Mouse (Mus musculus) C2C12 (cell line): ENCODE measurements around the gene Phtf2.

ENCODE experiments used
- CTCF ChIP-seq: IDR thresholded peaks from one replicate; pipeline ENCODE4 v1.5.1; 2011; ENCODE audit not compliant: control insufficient read depth, insufficient read depth, insufficient read length
- MAX ChIP-seq: IDR thresholded peaks from one replicate; pipeline ENCODE4 v1.6.1; 2011; ENCODE audit warnings: mild to moderate bottlenecking, control low read depth
- MYOD1 ChIP-seq: IDR thresholded peaks from one replicate; pipeline ENCODE4 v1.6.1; 2011; ENCODE audit warnings: low read depth; ENCODE audit not compliant: control insufficient read depth, insufficient read length
- MYOG ChIP-seq: IDR thresholded peaks from one replicate; pipeline ENCODE4 v1.6.1; 2011; ENCODE audit not compliant: control insufficient read depth, insufficient read length; ENCODE audit errors: extremely low read depth

DNA sequence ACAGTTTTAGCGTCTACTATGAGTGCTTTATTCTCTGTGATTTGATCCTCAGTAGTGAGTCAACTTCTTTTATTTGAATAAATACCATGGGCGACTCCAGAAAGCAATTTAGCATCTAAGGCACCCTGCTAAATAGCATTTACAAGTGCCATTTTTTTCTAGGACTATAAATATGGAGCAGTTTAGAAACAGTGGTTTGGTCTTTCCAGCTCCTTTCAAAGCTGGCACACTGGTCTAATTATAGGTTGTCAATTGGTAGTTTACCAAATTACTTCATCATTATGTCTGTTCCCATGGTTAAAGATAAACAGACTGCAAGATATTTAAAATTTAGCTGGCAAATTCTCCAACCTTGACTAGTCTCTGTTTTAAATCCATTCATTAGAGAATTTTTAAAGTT is 38.1 kb downstream of the Phtf2 start:
- no peak for TF ChIP-seq CTCF
- TF ChIP-seq MYOG, result no peak
- TF ChIP-seq MYOD1, result no peak
- no peak for TF ChIP-seq MAX
